20 mouse cellular contexts compared by ENCODE assay signal in genomic region chr14:27578443-27578842, GRCm38 (mm10). TPM values are rescaled to one million over a fixed set of nuclear protein-coding genes. Genes with fewer than 3 reads are reported as not detected.
"Had no signal": no experiment of that assay in that cellular context is flagged by ENCODE, and none has a peak within 500 bp of the region (broad histone marks: within the 10 kb centered on the region; RNA-seq: fewer than 3 reads in every experiment).

No protein-coding gene starts in this region.

- DNase-seq: lung, adult 2 months; lung, postnatal 14 days; lung, postnatal 36 days; right cerebral cortex, postnatal 14 days; spleen, adult 18-20 months; thymus, adult 18-20 months; thymus, postnatal 14 days; thymus, postnatal 36 days had no signal

- H3K4me1 ChIP-seq: lung, embryonic 15.5 days; megakaryocyte, embryonic 14.5 days; midbrain, embryonic 13.5 days; midbrain, embryonic 15.5 days; neural tube, embryonic 13.5 days; neural tube, embryonic 15.5 days had no signal

- H3K27ac ChIP-seq: liver, embryonic 14.5 days; lung, embryonic 15.5 days; macrophage; midbrain, embryonic 13.5 days; midbrain, embryonic 15.5 days; neural tube, embryonic 13.5 days; neural tube, embryonic 15.5 days had no signal

- H3K27me3 ChIP-seq: lung, embryonic 15.5 days; megakaryocyte, embryonic 14.5 days; midbrain, embryonic 13.5 days; midbrain, embryonic 15.5 days; neural tube, embryonic 13.5 days; neural tube, embryonic 15.5 days had no signal

- H3K36me3 ChIP-seq: lung, embryonic 15.5 days; midbrain, embryonic 13.5 days; midbrain, embryonic 15.5 days; neural tube, embryonic 13.5 days; neural tube, embryonic 15.5 days had no signal

- H3K9ac ChIP-seq: liver, embryonic 14.5 days; lung, embryonic 15.5 days; midbrain, embryonic 13.5 days; midbrain, embryonic 15.5 days; neural tube, embryonic 13.5 days; neural tube, embryonic 15.5 days had no signal

- H3K4me2 ChIP-seq: lung, embryonic 15.5 days; midbrain, embryonic 11.5 days; midbrain, embryonic 13.5 days; midbrain, embryonic 15.5 days; neural tube, embryonic 13.5 days; neural tube, embryonic 15.5 days had no signal

- H3K4me3 ChIP-seq: lung, embryonic 15.5 days; megakaryocyte, embryonic 14.5 days; midbrain, embryonic 13.5 days; midbrain, embryonic 15.5 days; myocyte; neural tube, embryonic 13.5 days; neural tube, embryonic 15.5 days had no signal

- ATAC-seq: lung, postnatal 0 days; midbrain, embryonic 13.5 days; midbrain, embryonic 15.5 days had no signal

- H3K9me3 ChIP-seq: lung, embryonic 15.5 days; midbrain, embryonic 13.5 days; midbrain, embryonic 15.5 days; neural tube, embryonic 13.5 days; neural tube, embryonic 15.5 days had no signal

RNA-seq across cellular contexts. Expression of gene Erc2, which starts 43.8 kb away (rescaled TPM):
- total RNA-seq: megakaryocyte progenitor cell, adult 5-6 weeks had no signal
- polyA plus RNA-seq: macrophage had no signal
